Mouse (Mus musculus) heart, postnatal 0 days (tissue): ENCODE data around the gene Sprr1b.

Experiments
- CTCF ChIP-seq: IDR thresholded peaks from 2 replicates; pipeline ENCODE4 v1.5.1; 2016; ENCODE audit warnings: antibody characterized with exemption, control low read depth, low read depth
- EP300 ChIP-seq: IDR thresholded peaks from 2 replicates; pipeline ENCODE4 v1.6.1; 2016; ENCODE audit warnings: antibody characterized with exemption, low read depth

- TF ChIP-seq CTCF (no peak), EP300 (no peak)
Measured at GRCm38 (mm10) chr3:92429323-92429722, 9.3 kb downstream of the Sprr1b start, which contains the start of gene Gm9774.
